Mouse (Mus musculus) intestine, embryonic 14.5 days (tissue): ENCODE results near the gene Rps26. TPM values are rescaled to one million over a fixed set of nuclear protein-coding genes. Genes with fewer than 3 reads are reported as not detected.
"Not testable (repeated sequence)": the region's sequence is repeated elsewhere in the genome, so short reads cannot be mapped to it uniquely, and the experiment has no call there.

Source experiments
- ATAC-seq: fragments of 200-750 bp; cut with Nextera tagmentation; replicated peaks from 2 replicates; pipeline ENCODE4 v1.8.0; 2017; ENCODE audit warnings: low read depth, moderate number of reproducible peaks, moderate TSS enrichment, moderate library complexity; ENCODE audit not compliant: low FRiP score, low TSS enrichment
- DNase-seq: peaks from one replicate; pipeline ENCODE4 v3.0.0-alpha.2; 2018; ENCODE audit warnings: low spot score
- H3K27ac ChIP-seq: fragments of 300-500 bp; sonication (generic); 2 replicates; pipeline ENCODE4 v1.5.1; 2014; ENCODE audit warnings: low read depth, mild to moderate bottlenecking, control low read depth
- H3K27me3 ChIP-seq: fragments of 300-500 bp; sonication (generic); replicated peaks from 2 replicates; pipeline ENCODE4 v1.6.1; 2014; ENCODE audit warnings: low read length, control low read depth; ENCODE audit not compliant: control insufficient read depth, insufficient read depth
- H3K36me3 ChIP-seq: fragments of 300-500 bp; sonication (generic); 2 replicates; pipeline ENCODE4 v1.6.1; 2014; ENCODE audit warnings: low read length, control low read depth; ENCODE audit not compliant: control insufficient read depth, insufficient read depth
- H3K4me1 ChIP-seq: fragments of 300-500 bp; sonication (generic); replicated peaks from 2 replicates; pipeline ENCODE4 v1.6.1; 2014; ENCODE audit warnings: low read length, control low read depth, mixed read lengths; ENCODE audit not compliant: control insufficient read depth, insufficient read depth
- H3K4me2 ChIP-seq: fragments of 300-500 bp; sonication (generic); 2 replicates; pipeline ENCODE4 v1.6.1; 2014; ENCODE audit warnings: low read length
- H3K4me3 ChIP-seq: fragments of 300-500 bp; sonication (generic); 2 replicates; pipeline ENCODE4 v1.5.1; 2014; ENCODE audit warnings: low read depth, low read length, control low read depth, mixed read lengths
- H3K9ac ChIP-seq: fragments of 300-500 bp; sonication (generic); 2 replicates; pipeline ENCODE4 v1.6.1; 2014; ENCODE audit warnings: mild to moderate bottlenecking, low read length
- H3K9me3 ChIP-seq: fragments of 300-500 bp; sonication (generic); 2 replicates; pipeline ENCODE4 v1.6.1; 2016; ENCODE audit warnings: low read length, control low read depth; ENCODE audit not compliant: control insufficient read depth
- WGBS: fragments of 180-500 bp; shearing (Covaris S2); extraction: QIAGEN DNeasy Blood & Tissue Kit; methylation state at CpG from one replicate; pipeline ENCODE4 v1.1.7; 2014; 5-methylcytosine and 5-hydroxymethylcytosine counted together
- polyA plus RNA-seq: library from polyadenylated mRNA; unstranded; fragments of >200 nt; fragmentation: Nextera tagmentation; extraction: Ambion mirVana; gene quantifications from 2 replicates; pipeline ENCODE4 v1.2.1, GENCODE M21; 2014

Rps26 gene
- polyA plus RNA-seq, 1 experiment from 2014 or later: 1,163 TPM

DNA sequence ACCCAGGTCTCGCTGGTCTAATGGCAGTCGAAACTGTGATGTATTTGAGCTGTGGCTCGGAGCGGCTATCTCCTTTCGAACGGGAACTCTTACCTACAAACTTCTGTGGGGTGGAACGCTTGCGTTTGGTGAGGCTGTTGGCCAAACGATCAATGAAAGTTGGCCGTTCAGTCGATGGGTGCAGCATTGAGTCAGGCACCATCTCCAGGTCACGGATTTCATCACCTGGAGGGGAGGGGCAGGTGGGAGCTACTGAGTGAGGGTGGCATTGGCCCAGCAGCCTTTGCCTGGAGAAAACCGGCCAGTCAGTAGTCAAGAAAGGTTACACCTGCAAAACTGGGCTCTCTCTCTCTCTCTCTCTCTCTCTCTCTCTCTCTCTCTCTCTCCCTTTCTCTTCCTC, 9.2 kb upstream of the Rps26 start:
- H3K9me3 ChIP-seq: no peaks in the 10 kb centered on the region
- no peaks in the 10 kb centered on the region for H3K4me1 ChIP-seq
- no peak overlapping the region for H3K4me2 ChIP-seq
- no peak overlapping the region for H3K9ac ChIP-seq
- H3K27ac ChIP-seq: no peak overlapping the region
- 94% methylated on average over 13 of the region's 13 CpGs for WGBS
- ATAC-seq (no peak), DNase-seq (no peak)
- H3K27me3 ChIP-seq: no peaks in the 10 kb centered on the region
- H3K36me3 ChIP-seq: peaks cover 15% of the 10 kb centered on the region; the same call in 1 of the 2 replicates
- H3K4me3 ChIP-seq: no peak overlapping the region

DNA sequence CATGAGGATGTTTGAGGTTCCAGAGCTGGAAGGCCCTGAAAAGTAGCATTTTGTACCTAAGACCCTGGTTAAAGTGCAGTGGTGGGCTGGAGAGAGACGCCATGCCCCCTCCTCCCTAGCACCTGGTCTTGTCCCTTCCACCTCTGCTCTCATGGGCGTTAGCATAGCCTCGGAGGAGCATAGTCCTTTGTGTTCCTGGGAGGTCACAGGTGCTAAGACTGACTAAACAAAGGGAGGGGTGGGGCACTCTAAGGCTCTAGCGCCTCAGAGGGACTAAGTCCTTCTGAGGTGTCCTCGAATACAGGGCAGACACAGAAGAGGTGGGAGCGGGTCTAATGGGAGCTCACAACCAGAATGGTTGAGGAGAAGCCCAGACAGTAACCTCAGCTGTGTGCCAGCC, 5.0 kb upstream of the Rps26 start:
- Histone ChIP-seq H3K9me3 (no peaks in the 10 kb centered on the region), H3K4me1 (no peaks in the 10 kb centered on the region), H3K36me3 (0 out of 2 replicates have a peak, but pooled peaks cover 8% of the 10 kb centered on the region), H3K4me2 (no peak overlapping the region), H3K27me3 (no peaks in the 10 kb centered on the region), H3K4me3 (no peak overlapping the region), H3K27ac (no peak overlapping the region), H3K9ac (no peak overlapping the region)
- WGBS: 16% methylated on average over 6 of the region's 6 CpGs
- DNase-seq: no peak
- ATAC-seq: no peak

DNA sequence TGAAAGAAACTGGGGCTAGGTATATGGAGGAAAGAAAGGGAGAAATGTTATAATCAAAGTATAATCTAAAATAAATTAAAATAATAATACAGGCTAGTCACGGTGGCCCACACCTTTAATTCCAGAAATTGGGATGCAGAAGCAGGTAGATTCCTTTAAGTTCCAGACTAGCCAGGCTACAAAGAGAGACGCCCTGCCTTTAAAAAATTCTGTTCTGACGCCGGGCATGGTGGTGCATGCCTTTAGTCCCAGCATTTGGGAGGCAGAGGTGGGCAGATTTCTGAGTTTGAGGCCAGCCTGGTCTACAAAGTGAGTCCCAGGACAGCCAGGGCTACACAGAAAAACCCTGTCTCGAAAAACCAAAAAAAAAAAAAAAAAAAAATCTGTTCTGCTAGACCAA, 3.8 kb upstream of the Rps26 start:
- H3K9me3 ChIP-seq, H3K27ac ChIP-seq, H3K9ac ChIP-seq, H3K4me2 ChIP-seq, DNase-seq, H3K4me3 ChIP-seq, H3K4me1 ChIP-seq, ATAC-seq, H3K27me3 ChIP-seq: not testable (repeated sequence)
- H3K36me3 ChIP-seq: peaks cover 13% of the 10 kb centered on the region
- 91% methylated on average over 5 of the region's 5 CpGs for WGBS

DNA sequence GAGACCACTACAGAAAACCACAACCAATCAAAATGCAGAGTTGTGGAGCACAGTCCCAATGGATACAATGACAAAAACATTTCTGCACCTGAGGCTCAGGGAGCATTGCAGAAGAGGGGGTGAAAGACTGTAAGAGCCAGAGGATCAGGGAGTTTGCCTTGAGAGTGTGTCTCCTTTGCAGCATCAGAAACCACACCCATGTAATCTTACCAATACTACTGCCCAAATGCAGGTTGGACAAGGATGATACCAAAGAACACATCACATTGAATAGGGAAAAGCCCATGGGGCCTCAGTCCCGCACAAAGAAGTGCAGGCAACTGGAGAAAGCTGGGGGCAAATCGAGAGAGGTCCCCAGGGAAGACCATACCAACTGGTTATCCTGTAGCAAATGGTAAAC, 3.2 kb upstream of the Rps26 start:
- Histone ChIP-seq H3K27me3 (no peaks in the 10 kb centered on the region), H3K9ac (no peak overlapping the region), H3K4me3 (no peak overlapping the region), H3K9me3 (no peaks in the 10 kb centered on the region), H3K27ac (no peak overlapping the region), H3K36me3 (peaks cover 17% of the 10 kb centered on the region), H3K4me1 (peaks cover 7% of the 10 kb centered on the region), H3K4me2 (no peak overlapping the region)
- no peak for ATAC-seq
- 86% methylated on average over 2 of the region's 2 CpGs for WGBS
- no peak for DNase-seq

DNA sequence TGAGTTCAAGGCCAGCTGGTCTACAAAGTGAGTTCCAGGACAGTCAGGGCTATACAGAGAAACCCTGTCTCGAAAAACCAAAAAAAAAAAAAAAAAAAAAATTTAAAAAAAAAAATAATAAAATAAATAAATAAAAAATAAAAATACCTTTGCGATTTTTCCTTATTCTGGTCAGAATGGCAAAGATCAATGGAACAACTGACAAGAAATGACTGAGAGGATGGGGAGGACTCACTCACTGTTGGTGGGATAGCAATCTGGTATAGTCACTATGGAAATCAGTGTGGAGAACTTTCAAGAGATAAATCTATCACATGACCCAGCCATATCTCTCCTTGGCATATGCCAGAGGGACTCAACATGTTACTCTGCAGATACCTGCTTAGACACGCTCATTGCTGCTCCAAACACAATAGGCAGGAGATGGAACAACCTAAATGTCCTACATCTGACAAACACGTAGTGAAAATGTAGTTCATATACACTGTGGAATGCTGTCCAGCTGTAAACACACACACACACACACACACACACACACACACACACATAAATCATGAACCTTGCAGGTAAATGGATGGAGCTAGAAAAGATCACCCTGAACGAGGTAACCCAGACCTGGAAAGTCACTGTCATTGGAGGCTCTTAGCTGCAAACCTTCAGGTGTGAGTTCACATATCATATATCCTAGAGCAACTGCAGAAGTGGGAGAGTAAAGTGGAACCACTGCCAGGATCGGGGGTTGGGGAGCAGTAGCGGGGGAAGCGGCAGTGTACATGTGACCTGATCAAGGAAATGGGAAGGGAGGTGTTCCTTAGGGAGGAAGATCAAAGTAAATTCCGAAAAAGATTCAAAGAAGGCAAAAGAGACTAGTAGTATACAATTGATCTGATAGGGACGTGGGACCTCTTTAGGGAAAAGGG, 1.1 kb upstream of the Rps26 start:
- Histone ChIP-seq H3K4me3 (no peak overlapping the region), H3K4me1 (peaks cover 7% of the 10 kb centered on the region), H3K9me3 (no peaks in the 10 kb centered on the region), H3K4me2 (no peak overlapping the region), H3K27me3 (no peaks in the 10 kb centered on the region), H3K36me3 (peaks cover 30% of the 10 kb centered on the region), H3K27ac (no peak overlapping the region), H3K9ac (no peak overlapping the region)
- DNase-seq (no peak), ATAC-seq (no peak)
- WGBS: 81% methylated on average over 10 of the region's 10 CpGs

DNA sequence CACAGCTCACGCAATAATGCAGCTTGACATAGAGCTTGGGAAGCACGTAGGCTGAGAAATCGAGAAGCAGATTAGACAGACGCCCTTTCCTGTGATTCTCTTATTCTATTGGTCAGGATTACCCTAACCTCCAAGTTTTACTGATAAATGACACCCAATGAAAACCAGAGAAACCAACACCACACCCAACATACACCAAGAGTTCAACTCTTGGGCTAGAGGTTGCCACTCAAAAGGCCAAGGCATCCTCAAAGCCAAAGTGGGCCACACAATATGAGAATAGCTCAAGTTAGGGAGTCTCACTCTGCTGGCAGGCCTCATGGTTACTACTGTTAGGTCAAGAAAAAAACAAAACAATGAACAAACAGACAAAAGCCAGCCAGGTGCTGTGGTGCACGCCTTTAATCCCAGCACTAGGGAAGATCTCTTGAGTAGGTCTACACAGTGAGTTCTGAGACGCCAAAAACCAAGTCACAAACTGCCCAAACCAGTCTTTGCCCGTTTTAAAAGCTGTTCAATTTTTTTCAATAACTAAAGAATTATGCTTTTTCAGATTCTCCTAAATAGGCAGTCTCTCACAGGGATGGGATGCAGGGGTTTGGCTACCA, 1.2 kb downstream of the Rps26 start:
- ATAC-seq: no peak
- Histone ChIP-seq H3K9me3 (no peaks in the 10 kb centered on the region), H3K4me3 (peak overlapping the region; percentile 57), H3K4me2 (peak overlapping the region; percentile 99), H3K4me1 (peaks cover 7% of the 10 kb centered on the region), H3K9ac (peak overlapping the region; percentile 86), H3K27me3 (no peaks in the 10 kb centered on the region), H3K36me3 (peaks cover 30% of the 10 kb centered on the region), H3K27ac (peak overlapping the region; percentile 63; the same call in 1 of the 2 replicates)
- WGBS: 41% methylated on average over 7 of the region's 7 CpGs
- no peak for DNase-seq

DNA sequence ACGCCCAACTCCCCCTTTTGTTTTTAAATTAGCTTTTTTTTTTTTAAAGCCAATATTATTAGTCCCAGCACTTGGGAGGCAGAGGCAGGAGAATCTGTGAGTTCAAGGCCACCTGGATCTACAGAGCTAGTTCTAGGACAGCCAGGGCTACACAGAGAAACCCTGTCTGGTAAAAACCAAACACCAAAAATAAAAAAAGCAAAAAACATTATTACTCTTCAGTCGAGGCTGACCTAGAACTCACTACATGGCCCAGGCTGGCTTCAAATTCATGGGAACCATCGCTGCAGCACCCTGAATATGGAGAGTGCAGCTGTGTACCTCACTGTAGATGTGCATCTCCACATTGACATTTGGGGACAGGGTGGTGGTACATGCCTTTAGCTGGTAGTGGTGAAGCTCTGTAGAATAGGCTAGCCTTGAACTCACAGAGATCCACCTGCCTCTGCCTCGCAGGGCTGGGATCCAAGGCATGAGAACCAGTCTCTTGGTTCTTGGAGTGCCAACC, 3.4 kb downstream of the Rps26 start:
- not testable (repeated sequence) for H3K4me3 ChIP-seq, H3K4me1 ChIP-seq, ATAC-seq, H3K4me2 ChIP-seq, H3K27ac ChIP-seq, DNase-seq, H3K9me3 ChIP-seq, H3K9ac ChIP-seq, H3K27me3 ChIP-seq
- WGBS: 75% methylated on average over 4 of the region's 4 CpGs
- H3K36me3 ChIP-seq: peaks cover 30% of the 10 kb centered on the region

DNA sequence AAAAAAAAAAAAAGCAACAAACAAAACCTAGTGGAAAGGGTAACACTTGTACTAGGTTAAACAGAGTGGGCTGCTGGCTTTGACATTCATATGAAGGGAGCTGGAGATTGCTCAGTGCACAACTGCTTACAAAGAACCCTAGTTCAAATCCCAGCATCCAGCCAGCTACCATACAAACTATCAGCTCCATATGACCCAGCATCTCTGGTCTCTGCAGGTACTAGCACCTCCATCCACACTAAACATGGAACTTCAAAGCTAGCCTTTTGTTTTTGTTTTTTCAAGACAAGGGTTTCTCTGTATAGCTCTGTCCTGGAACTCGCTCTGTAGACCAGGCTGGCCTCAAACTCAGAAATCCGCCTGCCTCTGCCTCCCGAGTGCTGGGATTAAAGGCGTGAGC, 3.8 kb downstream of the Rps26 start:
- peaks cover 30% of the 10 kb centered on the region for H3K36me3 ChIP-seq
- whole genome bisulfite sequencing: 82% methylated on average over 4 of the region's 4 CpGs
- H3K9me3 ChIP-seq: no peaks in the 10 kb centered on the region
- H3K4me2 ChIP-seq: no peak overlapping the region
- ATAC-seq (no peak), DNase-seq (no peak)
- H3K4me3 ChIP-seq: no peak overlapping the region
- no peak overlapping the region for H3K9ac ChIP-seq
- H3K27me3 ChIP-seq: no peaks in the 10 kb centered on the region
- peaks cover 7% of the 10 kb centered on the region for H3K4me1 ChIP-seq
- no peak overlapping the region for H3K27ac ChIP-seq
